Mouse (Mus musculus): Measurements from ENCODE around the gene Tmeff2.

The Tmeff2 gene

DNA sequence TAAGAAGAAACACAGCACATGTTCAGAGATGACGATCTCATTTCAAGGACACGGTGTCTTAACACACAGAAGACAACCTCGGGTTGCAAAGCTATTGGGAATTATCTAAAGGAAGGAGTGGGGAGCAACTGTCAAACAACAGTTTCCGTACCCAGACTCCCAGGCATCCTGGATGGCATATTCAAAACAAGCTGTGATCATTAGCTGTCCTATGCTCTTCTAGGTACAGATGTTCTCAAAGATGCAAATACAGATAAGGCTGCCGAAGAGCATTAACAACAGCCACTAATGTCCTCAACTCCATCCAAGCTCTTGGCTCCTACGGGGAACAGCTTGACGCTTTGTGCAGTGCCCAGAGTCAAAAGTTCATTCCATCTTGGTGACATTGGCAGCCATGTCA is 324.7 kb downstream of the Tmeff2 start:
- no peak for DNase-seq
